Mouse (Mus musculus): Measurements from ENCODE around the gene Xab2.
A peak's percentile ranks its signal among the peaks of the same experiment; 100 is the strongest.

Xab2 gene

GRCm38 (mm10) chr8:3621199-3621970 is at the start of gene Xab2, which contains the start of gene Pet100:
Gene Xab2 (minus strand): TSS chr8:3621316.
Gene Pet100 (plus strand): TSS chr8:3621548.
- peaks cover 48% of the 10 kb centered on the region for H3K36me3 ChIP-seq (ENCODE audit: insufficient read depth, low read length)
- H3K9me3 ChIP-seq (ENCODE audit: low read length): no peaks in the 10 kb centered on the region
- TF ChIP-seq NANOG (IDR thresholded peaks at IDR 0.05; ENCODE audit: borderline replicate concordance, low read length) (no peak), CTCF (conservative IDR thresholded peaks at IDR 0.05; ENCODE audit: low read length) (no peak), POU5F1 (IDR thresholded peaks at IDR 0.05; ENCODE audit: borderline replicate concordance, low read length) (no peak)
- H3K27me3 ChIP-seq (ENCODE audit: insufficient read depth, low read length): no peaks in the 10 kb centered on the region
- peaks cover 32% of the 10 kb centered on the region for H3K4me1 ChIP-seq (replicated peaks; ENCODE audit: low read depth, low read length)
- peak within 1 kb of the TSS; percentile 97 for H3K4me3 ChIP-seq (replicated peaks; ENCODE audit: low read length)

GRCm38 (mm10) chr8:3670388-3670787 is 49.3 kb upstream of the Xab2 start:
- Histone ChIP-seq H3K4me3 (replicated peaks; ENCODE audit: low read length) (no peak overlapping the region; the same call in 1 of the 2 replicates), H3K27me3 (ENCODE audit: insufficient read depth, low read length) (no peaks in the 10 kb centered on the region), H3K4me1 (replicated peaks; ENCODE audit: low read depth, low read length) (peaks cover 49% of the 10 kb centered on the region), H3K9me3 (ENCODE audit: low read length) (no peaks in the 10 kb centered on the region), H3K36me3 (ENCODE audit: insufficient read depth, low read length) (no peaks in the 10 kb centered on the region)
- TF ChIP-seq CTCF (conservative IDR thresholded peaks at IDR 0.05; ENCODE audit: low read length): no peak
- no peak for TF ChIP-seq POU5F1 (IDR thresholded peaks at IDR 0.05; ENCODE audit: borderline replicate concordance, low read length)
- TF ChIP-seq NANOG (IDR thresholded peaks at IDR 0.05; ENCODE audit: borderline replicate concordance, low read length): no peak

GRCm38 (mm10) chr8:3665507-3665906 is 44.4 kb upstream of the Xab2 start, which contains the start of gene Mcemp1:
Gene Mcemp1 (plus strand): TSS chr8:3665754.
- Histone ChIP-seq H3K9me3 (ENCODE audit: low read length) (no peaks in the 10 kb centered on the region), H3K4me1 (replicated peaks; ENCODE audit: low read depth, low read length) (peaks cover 37% of the 10 kb centered on the region), H3K36me3 (ENCODE audit: insufficient read depth, low read length) (no peaks in the 10 kb centered on the region), H3K4me3 (replicated peaks; ENCODE audit: low read length) (0 out of 2 replicates have a peak within 1 kb of the TSS, but pooled peaks have one; percentile 13), H3K27me3 (ENCODE audit: insufficient read depth, low read length) (0 out of 2 replicates have a peak, but pooled peaks cover 2% of the 10 kb centered on the region)
- TF ChIP-seq POU5F1 (IDR thresholded peaks at IDR 0.05; ENCODE audit: borderline replicate concordance, low read length): no peak
- no peak for TF ChIP-seq CTCF (conservative IDR thresholded peaks at IDR 0.05; ENCODE audit: low read length)
- TF ChIP-seq NANOG (IDR thresholded peaks at IDR 0.05; ENCODE audit: borderline replicate concordance, low read length): no peak

- Histone ChIP-seq H3K36me3 (ENCODE audit: insufficient read depth, low read length) (no peaks in the 10 kb centered on the region), H3K27me3 (ENCODE audit: insufficient read depth, low read length) (0 out of 2 replicates have a peak, but pooled peaks cover 2% of the 10 kb centered on the region), H3K4me1 (replicated peaks; ENCODE audit: low read depth, low read length) (peaks cover 26% of the 10 kb centered on the region), H3K4me3 (replicated peaks; ENCODE audit: low read length) (no peak overlapping the region), H3K9me3 (ENCODE audit: low read length) (no peaks in the 10 kb centered on the region)
- no peak for TF ChIP-seq NANOG (IDR thresholded peaks at IDR 0.05; ENCODE audit: borderline replicate concordance, low read length)
Measured at GRCm38 (mm10) chr8:3664405-3664804, 43.3 kb upstream of the Xab2 start.

GRCm38 (mm10) chr8:3660889-3661288 is 39.8 kb upstream of the Xab2 start:
- H3K4me1 ChIP-seq (replicated peaks; ENCODE audit: low read depth, low read length): peaks cover 31% of the 10 kb centered on the region
- no peak for TF ChIP-seq NANOG (IDR thresholded peaks at IDR 0.05; ENCODE audit: borderline replicate concordance, low read length)
- no peak for TF ChIP-seq POU5F1 (IDR thresholded peaks at IDR 0.05; ENCODE audit: borderline replicate concordance, low read length)
- TF ChIP-seq CTCF (conservative IDR thresholded peaks at IDR 0.05; ENCODE audit: low read length): no peak
- H3K36me3 ChIP-seq (ENCODE audit: insufficient read depth, low read length): no peaks in the 10 kb centered on the region
- 0 out of 2 replicates have a peak, but pooled peaks cover 2% of the 10 kb centered on the region for H3K27me3 ChIP-seq (ENCODE audit: insufficient read depth, low read length)
- H3K9me3 ChIP-seq (ENCODE audit: low read length): no peaks in the 10 kb centered on the region
- no peak overlapping the region for H3K4me3 ChIP-seq (replicated peaks; ENCODE audit: low read length)

GRCm38 (mm10) chr8:3656725-3657381 is 35.7 kb upstream of the Xab2 start:
- H3K9me3 ChIP-seq (ENCODE audit: low read length): no peaks in the 10 kb centered on the region
- H3K27me3 ChIP-seq (ENCODE audit: insufficient read depth, low read length): no peaks in the 10 kb centered on the region
- peaks cover 34% of the 10 kb centered on the region for H3K4me1 ChIP-seq (replicated peaks; ENCODE audit: low read depth, low read length)
- TF ChIP-seq CTCF (conservative IDR thresholded peaks at IDR 0.05; ENCODE audit: low read length) (no peak), NANOG (IDR thresholded peaks at IDR 0.05; ENCODE audit: borderline replicate concordance, low read length) (no peak), POU5F1 (IDR thresholded peaks at IDR 0.05; ENCODE audit: borderline replicate concordance, low read length) (no peak)
- H3K36me3 ChIP-seq (ENCODE audit: insufficient read depth, low read length): no peaks in the 10 kb centered on the region
- no peak overlapping the region for H3K4me3 ChIP-seq (replicated peaks; ENCODE audit: low read length)

GRCm38 (mm10) chr8:3655526-3655925 is 34.4 kb upstream of the Xab2 start, which contains the start of gene Retn:
Gene Retn (plus strand): TSS chr8:3655770.
- Histone ChIP-seq H3K9me3 (ENCODE audit: low read length) (no peaks in the 10 kb centered on the region), H3K27me3 (ENCODE audit: insufficient read depth, low read length) (no peaks in the 10 kb centered on the region), H3K4me3 (replicated peaks; ENCODE audit: low read length) (no peak within 1 kb of the TSS), H3K4me1 (replicated peaks; ENCODE audit: low read depth, low read length) (peaks cover 34% of the 10 kb centered on the region), H3K36me3 (ENCODE audit: insufficient read depth, low read length) (no peaks in the 10 kb centered on the region)
- TF ChIP-seq NANOG (IDR thresholded peaks at IDR 0.05; ENCODE audit: borderline replicate concordance, low read length) (no peak), CTCF (conservative IDR thresholded peaks at IDR 0.05; ENCODE audit: low read length) (no peak), POU5F1 (IDR thresholded peaks at IDR 0.05; ENCODE audit: borderline replicate concordance, low read length) (no peak)

GRCm38 (mm10) chr8:3654726-3655508 is 33.8 kb upstream of the Xab2 start:
- Histone ChIP-seq H3K4me3 (replicated peaks; ENCODE audit: low read length) (no peak overlapping the region), H3K36me3 (ENCODE audit: insufficient read depth, low read length) (no peaks in the 10 kb centered on the region), H3K27me3 (ENCODE audit: insufficient read depth, low read length) (no peaks in the 10 kb centered on the region), H3K9me3 (ENCODE audit: low read length) (no peaks in the 10 kb centered on the region), H3K4me1 (replicated peaks; ENCODE audit: low read depth, low read length) (peaks cover 34% of the 10 kb centered on the region)
- TF ChIP-seq NANOG (IDR thresholded peaks at IDR 0.05; ENCODE audit: borderline replicate concordance, low read length): no peak
- TF ChIP-seq CTCF (conservative IDR thresholded peaks at IDR 0.05; ENCODE audit: low read length): no peak
- TF ChIP-seq POU5F1 (IDR thresholded peaks at IDR 0.05; ENCODE audit: borderline replicate concordance, low read length): no peak

All from E14TG2a.4 (cell line).